Mouse (Mus musculus): ENCODE data around the gene Yipf4.
"Not testable (repeated sequence)": the region's sequence is repeated elsewhere in the genome, so short reads cannot be mapped to it uniquely, and the experiment has no call there.

Yipf4 gene

DNA sequence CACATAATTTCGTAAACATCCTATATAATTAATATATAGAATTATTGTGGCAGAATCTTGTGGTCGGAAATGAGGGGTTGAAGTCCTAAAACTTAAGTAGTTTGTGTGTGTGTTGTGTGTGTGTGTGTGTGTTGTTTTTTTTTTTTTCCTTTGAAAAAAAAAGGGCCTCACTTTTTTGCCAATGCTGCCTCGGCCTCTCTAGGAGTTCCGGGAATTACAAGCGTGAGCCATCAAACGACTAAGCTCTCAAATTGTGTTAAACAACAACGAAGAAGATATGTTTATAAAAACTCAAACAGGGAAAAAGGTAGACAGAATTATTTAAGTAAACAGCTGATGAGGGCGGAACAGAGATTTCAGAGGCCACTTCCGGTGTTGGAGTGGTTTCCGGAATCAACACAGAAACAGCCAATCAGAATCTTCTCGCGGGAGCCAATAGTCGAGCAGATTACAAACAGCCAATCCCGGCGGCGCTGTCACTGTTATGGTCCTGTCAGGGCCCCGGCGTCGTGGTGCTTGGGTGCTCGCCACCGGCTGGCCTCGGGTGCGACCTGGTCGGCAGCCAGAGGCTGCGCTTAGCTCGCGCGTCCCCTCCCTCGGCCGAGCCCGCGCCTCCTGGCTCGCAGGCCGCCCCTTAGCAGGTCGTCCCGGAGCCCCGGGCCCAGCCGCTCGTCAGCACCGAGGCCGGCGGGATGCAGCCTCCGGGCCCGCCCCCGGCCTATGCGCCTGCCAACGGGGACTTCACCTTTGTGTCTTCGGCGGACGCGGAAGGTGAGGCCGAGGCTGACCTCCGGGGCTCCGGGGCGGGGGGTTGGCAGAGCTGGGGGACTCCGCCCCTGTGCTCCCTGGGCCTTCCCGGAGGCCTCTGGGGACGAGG, at the start of gene Yipf4:
Gene Yipf4 (plus strand): TSS at position 470 of the 877 bp plus-strand sequence.
- peak; percentile 95 for DNase-seq (ENCODE audit: low spot score)

DNA sequence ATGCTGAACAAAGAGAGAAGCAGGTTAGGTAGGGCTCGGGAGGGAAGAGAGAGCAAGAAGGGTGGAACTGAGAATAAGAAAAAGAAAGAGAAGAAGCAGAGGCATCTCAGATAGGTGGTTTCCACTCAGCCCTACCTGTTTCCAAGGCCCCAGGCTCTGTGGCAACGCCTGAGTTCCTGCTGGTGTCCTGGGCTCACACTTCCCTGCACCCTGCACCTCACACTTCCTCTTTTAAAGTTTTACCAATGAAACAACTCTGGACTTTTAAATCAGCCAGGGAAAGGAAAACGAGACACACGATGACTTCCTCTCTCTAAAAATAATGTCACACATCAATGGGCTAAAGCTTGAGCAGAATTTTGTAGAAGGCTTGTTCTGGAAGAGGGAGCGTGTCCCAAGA, 48.8 kb upstream of the Yipf4 start:
- DNase-seq (ENCODE audit: low spot score), result no peak

DNA sequence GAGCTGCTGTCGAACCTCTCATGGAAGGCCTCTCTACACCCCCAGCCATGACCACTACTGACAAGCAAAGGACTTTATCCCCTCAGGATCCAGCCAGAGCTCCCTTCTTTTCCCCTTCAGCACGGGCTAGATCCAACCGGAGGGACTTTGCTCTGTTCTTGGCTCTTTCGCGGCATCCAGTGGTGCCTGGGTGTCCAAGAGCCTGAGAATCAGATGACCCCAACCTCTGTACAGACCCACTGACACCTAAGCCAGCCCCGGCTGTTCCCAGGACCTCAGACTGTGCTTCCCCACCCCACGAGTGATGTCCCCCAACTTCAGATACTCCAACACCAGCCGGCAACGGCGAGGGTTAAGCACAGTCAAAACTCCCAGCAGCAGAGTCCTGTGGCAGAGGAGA, 39.5 kb upstream of the Yipf4 start:
- DNase-seq (ENCODE audit: low spot score), result no peak

DNA sequence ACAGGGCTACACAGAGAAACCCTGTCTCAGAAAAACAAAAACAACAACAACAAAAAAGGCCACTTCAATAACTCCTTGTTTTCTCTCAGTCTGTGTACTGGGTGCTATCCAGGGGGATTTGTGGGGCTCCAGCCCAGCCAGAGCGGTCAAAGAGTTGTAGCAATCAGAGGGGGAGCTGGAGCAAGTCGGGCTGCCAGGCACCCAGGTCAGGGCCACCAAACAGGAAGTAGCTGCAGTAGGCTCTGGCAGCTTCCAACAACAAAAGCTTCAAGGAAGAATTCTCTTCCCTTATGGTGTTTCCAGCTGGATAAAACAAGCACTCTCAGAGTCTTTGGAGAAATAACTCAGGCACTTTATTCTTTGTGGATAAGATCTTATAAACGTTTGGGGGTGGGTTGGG, 35.4 kb upstream of the Yipf4 start:
- DNase-seq (ENCODE audit: low spot score), result no peak

DNA sequence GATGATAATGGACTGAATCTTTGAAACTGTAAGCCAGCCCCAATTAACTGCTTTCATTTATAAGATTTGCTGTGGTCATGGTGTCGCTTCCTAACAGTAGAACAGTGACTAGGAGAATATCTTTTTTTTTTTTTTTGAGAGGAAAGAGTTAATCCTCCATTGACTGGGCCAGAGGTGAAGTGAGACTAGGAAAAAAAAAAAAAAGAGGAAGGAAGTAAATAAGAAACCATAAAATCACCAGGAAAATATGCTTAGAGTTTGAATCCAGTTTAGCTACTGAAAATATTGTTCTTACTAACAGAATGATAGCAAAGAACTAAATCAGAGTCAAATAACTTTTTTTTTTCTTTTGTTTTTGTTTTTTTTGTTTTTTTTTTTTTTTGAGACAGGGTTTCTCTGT, 34.6 kb upstream of the Yipf4 start:
- no peak for DNase-seq (ENCODE audit: low spot score)

DNA sequence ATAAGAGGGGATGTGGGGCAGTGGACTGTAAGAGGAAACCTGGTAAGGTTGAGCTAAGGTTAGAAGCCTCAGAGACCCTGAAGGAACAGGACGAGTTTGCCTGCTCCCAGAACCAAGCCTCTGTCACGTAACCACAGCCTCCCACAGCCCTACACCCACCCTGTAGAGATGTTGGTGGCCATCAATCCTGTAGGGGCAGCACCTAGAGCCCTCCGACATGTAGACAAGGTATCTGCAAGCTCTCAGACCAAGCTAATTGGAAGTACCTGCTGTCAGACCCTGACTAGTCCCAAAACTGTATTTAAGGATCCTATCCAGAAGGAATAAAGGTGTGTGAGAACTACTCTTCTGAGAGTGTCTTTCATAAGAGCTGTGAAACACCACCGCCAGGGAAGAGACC, 33.9 kb upstream of the Yipf4 start:
- no peak for DNase-seq (ENCODE audit: low spot score)

DNA sequence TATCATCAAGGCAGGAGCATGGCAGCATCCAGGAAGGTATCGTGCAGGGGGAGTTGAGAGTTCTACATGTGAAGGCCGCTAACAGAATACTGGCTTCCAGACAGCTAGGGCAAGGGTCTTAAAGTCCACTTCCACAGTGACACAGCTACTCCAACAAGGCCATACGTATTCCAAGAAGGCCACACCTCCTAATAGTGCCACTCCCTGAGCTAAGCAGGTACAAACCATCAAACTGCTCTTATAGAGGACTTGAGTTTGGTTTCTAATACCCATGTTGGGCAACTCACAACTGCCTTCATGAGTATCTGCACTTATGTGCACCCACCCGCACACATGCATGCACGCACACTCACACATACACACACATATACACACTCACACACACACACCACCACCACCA, 32.5 kb upstream of the Yipf4 start:
- no peak for DNase-seq (ENCODE audit: low spot score)

DNA sequence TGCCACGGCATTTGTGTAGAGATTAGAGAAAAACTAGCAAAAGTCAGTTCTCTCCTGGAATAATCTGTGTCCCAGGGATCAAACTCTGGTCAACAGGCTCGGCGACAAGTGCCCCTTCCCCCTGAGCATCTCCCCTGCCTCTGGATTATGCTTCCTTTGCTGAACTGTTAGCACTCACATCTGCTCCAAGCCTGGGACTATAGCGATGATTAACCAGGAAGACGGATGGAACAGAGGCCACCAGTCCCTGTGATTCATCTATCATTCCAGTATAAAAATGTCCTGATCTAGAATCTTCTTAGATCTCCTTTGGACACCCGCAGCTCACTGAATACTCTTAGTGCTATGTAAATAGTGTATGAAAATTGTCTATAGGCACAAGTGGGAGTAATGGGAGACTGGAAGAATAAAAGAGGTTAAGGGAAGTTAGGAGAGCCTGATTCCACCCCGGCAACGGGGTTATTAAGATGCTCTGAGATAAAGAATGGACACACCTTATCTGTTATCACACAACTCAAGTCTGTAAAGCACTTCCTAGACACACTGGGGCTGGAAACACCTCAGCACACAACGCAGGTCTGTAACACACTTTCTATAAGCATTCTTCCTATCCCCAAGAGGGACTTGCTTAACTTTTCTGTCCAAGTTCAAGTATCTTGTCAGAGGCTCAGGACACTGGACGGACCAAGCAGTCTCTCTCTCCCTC, 31.2 kb upstream of the Yipf4 start:
- no peak for DNase-seq (ENCODE audit: low spot score)

DNA sequence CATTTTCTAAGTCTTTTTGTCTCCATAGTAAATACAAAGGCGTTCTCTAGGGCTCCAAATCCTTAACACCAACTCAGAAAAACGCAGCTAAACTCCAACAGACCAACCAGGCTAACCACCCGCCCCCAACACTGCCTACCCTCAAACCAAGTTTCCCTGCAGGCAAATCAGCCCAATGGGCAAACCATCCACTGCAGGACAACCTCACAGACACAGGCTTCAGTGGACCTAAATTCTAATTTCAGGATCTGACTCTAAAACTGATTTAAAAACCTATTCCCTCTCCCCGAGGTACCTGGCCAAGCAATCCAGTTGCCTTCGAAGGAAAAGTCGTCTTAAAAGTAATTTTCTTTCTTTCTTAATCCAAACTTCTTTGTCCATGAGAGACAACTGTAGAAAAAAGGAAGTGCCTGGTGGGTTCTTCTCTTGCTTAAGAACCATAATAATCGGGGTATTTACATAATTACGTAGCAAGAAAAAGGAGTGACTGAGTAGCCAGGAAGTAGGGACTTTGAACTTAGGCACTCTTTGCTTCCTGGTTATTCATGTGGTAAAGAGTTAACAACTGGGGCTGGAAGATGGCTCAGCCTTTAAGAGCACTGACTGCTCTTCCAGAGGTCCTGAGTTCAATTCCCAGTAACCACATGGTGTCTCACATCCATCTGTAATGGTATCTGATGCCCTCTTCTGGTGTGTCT, 30.4 kb upstream of the Yipf4 start, which contains the start of gene Nlrc4:
Gene Nlrc4 (minus strand): TSS at position 432 of the 698 bp plus-strand sequence.
- DNase-seq (ENCODE audit: low spot score), result no peak

DNA sequence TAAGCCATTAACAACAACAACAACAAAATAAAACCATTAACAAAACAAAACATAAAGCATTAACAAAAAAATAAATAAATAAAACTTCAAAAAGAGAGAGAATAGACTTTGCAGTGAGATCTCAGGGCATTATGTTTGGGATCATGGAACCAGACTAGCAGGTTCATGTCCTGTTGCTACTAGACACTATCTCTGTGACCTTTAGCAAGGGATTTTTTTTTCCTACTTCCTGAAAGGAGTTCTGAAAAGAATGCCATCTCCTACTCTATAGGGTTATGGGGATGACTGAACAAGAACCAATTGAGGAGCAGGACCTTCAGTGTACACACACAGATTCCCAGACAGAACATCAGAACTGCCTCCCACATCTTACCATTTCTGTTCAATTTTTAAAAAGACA, 25.8 kb upstream of the Yipf4 start:
- DNase-seq (ENCODE audit: low spot score), result no peak

DNA sequence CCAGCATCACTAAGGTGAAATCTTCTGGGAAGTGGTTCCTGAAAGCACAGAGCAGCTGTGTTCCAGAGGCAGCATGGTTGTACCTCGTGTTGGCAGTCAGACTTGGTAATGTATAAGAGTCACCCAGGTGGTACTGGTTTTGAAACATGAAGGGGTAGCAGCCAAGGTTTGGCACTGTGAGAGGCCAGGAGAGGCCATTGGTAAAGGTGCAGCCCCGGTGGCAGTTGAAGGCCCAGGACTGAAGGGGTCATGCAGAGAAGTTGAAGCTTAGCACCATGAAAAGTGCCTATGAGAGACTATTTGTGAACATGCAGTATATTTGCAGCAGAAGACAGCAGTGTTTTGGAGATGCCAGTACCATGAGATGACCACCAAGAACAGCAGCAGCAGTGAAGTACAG, 21.3 kb upstream of the Yipf4 start:
- not testable (repeated sequence) for DNase-seq (ENCODE audit: low spot score)

DNA sequence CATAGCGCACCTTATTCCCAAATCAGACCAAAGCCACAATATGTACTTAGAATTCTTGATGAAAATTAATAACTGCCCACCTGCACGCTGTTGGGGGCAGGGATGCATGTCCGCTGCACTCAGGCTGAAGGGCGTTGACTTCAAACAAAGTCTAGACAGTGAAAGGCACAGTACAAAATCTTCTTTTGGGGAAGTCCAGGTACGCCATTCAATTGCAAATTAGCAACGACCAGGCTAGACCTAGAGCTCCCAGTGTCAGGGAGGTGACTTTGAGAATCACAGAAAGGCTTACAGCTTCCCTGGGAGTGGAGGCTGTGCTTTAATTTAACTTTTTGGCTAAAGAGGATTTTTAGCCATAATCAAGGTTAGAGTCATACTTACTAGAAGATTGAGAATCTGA, 19.2 kb upstream of the Yipf4 start:
- not testable (repeated sequence) for DNase-seq (ENCODE audit: low spot score)

DNA sequence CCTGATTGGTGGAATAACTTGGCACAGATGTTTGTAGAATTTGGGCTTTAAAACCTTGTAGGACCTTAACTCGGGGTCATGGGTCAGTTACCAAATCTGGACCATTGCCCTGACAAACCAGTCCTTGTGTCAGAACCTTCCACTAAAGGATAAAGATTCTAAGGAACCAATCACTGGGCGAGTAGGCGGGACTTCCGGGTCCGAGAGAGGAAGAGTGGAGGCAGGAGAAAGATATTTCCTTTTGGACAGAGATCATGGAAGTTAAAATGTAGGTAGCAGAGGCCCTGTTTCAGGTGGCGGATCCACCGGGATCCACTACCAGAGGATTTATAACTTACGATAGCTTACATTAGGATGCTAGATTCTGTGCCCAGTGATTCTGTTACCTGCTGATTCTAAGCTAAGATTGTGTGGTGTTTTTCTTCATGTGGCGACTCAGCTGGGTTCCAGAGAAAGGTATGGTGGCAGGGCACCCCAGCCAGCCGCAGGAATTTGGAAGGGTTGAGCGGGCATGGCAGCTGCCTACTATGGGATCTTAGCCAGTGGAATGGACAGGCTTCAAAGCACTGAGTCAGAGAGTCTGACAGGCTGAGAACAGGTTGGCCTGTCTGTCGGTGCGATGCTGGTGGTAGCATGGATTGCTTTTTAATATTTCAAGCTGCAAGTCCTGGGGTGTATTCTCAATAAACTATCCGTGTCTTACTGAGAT, 8.8 kb upstream of the Yipf4 start:
- no peak for DNase-seq (ENCODE audit: low spot score)

DNA sequence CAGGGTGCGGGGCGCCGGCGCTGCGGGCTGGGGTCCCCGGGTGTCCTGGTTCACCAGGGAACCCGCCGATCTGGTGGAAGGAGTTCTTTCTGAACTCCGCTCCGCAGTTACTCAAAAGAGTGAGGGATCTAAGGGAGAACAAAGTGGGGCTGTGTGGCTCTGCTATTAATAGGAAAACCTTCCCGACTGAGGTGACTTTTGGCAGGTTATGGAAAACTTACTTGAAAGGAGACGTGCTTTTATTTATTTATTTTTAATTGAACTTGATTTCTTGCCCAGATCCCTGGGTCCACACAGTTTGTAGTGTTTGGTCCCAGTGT, 568 bp downstream of the Yipf4 start:
- no peak for DNase-seq (ENCODE audit: low spot score)

DNA sequence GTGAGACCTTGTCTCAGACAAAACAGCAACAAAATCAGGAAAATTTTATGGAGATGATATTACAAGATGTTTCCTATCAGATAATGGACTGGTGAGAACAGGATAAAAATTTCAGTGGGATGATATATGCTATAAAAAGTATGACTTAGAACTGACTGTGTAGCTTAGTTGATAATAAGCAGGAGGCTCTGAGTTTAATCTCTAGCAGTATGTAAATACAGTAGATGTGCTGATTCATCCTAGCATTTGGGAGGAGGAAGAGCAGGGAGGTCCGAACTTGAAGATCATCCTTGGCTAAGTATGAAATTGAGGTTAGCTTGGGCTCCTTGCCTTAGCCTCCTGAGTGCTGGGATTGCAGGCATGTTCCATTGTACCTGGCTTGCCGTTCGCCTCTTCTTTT, 2.3 kb downstream of the Yipf4 start:
- no peak for DNase-seq (ENCODE audit: low spot score)

DNA sequence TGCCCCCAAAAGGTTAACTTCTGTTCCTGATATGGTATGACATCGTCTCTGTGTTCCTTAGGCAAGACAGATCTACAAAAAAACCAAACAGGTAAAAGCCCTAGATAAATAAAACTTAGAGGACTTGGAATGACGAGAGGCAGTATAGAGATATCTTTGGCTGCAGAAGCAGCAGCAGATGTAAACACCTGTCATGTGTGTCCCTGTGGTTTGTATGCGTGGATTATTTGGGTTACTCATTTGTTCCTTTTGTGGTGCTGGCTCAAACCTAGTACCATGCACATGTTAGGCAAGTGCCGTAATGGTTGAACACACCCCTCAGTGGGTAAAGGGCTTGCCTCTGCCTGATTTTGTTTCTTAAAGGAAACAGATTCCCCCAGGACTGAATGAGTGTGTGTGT, 10.9 kb downstream of the Yipf4 start:
- no peak for DNase-seq (ENCODE audit: low spot score)

DNA sequence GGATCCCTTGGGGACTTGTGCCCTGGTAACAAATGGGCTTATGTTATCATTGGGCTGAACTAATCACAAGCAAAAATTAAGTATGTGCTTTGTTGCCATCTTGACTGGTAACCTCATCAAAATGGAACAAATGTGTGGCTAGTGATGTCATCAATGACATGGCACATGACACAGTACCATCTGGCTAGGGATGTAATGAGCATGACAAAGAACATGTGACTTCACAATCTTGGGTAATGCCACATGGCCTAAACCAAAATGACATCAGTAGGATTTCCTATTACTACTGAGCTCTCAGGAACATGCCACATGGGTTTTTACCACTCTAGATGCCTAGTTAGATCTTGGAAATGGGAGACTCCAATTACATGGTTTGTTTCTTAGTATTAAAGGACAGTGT, 11.8 kb downstream of the Yipf4 start:
- no peak for DNase-seq (ENCODE audit: low spot score)

DNA sequence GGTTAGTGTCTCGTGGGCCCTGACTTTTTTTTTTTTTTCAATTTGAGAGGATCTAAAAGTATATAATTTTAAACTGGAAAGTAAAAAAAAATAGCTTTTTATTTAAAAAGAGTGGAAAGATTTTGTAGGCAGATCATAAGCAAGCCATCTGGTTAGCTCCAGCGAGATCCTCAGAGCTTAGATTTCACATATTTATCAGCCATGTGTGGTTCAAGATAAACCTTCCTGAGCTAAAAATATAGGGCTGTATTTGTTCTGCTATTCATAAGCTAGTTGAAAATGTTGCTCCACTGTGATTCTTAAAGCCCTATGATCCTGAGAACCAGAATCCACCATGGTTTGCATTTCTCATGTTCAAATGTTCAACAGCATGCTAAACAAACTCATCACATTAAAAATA, 18.6 kb downstream of the Yipf4 start:
- DNase-seq (ENCODE audit: low spot score), result no peak

DNA sequence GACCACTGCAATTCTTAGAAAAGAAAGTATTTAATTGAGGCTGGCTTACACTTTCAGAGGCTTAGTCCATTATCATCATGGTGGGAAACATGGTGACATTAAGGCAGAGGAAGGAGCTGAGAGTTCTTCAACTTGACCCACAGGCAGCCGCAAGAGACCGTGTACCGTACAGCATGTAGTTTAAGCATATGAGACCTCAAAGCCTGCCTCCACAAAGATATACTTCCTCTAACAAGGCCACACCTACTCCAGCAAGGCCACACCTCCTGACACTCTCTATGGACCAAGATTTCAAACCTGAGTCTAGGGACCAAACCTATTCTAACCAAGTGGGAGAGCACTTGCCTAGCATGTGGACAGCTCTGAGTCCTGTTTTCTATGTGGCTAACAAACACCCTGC, 19.3 kb downstream of the Yipf4 start:
- no peak for DNase-seq (ENCODE audit: low spot score)

DNA sequence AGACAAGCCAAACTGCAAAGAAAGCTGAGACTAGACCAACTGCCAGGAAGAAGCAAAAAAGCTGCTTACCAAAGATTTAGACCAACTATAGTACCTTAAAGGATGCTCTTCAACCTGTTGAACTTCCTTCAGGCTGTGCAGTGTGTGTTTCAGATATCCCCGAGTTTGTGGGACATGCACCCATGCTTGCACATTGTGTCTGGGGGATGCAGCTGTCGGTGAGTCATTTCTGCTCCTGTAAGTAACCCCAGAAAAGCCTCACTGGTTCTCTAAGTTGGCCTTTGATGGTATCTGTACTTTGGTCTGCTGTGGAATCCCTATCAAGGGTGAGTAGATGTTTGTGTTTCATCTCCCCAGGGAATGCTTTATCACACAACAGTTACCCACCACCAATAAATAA, 23.0 kb downstream of the Yipf4 start:
- no peak for DNase-seq (ENCODE audit: low spot score)

DNA sequence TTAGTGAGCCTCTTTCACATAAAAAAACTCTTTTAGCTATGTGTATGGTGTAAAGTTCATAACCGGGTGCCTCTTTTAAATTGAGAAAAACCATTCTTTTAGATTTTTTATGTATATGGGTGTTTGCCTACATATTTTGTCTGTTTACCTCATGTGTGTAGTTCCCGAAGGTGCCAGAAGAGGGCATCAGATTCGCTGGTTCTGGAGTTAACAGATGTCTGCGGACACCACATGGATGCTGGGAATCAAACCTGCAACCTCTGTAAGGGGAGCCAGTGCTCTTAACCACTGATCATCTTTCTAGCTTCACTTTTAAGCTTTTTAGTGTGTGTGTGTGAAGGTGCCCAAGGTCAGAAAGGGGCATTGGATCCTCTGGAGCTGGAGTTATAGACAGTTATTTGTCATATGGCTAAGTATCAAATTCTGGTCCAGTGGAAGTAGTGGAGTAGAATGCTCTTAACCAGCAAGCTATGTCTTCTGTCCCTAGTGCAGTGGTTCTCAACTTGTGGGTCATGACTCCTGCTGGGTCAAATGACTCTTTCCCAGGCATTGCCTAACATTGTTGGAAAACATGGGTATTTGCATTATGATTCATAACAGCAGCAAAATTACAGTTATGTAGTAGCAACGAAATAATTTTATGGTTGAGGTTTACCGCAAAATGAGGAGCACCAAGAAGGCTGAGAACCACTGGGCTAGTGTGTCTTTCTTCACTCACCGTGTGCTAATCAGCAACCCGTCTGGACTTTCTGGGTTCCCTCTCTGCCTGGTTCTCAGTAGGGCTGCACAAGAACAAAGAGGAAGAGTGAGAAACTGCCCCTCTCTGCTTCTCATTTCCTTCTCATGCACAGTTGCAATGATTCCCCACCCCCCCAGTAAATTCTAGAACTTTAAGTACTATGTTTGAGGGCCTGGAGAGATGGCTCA, 33.8 kb downstream of the Yipf4 start:
- DNase-seq (ENCODE audit: low spot score), result no peak
